Mouse (Mus musculus) embryonic fibroblast, embryonic 13.5 days (primary cell): ENCODE data around the gene Pi4kb. TPM values are rescaled to one million over a fixed set of nuclear protein-coding genes. Genes with fewer than 3 reads are reported as not detected.

Source experiments
- H3K27ac ChIP-seq: 2 replicates; pipeline ENCODE4 v1.5.1; 2012; ENCODE audit warnings: low read length, control low read depth, inconsistent platforms; ENCODE audit not compliant: insufficient read depth
- H3K4me1 ChIP-seq: 2 replicates; pipeline ENCODE4 v1.6.1; 2011; ENCODE audit warnings: low read length; ENCODE audit not compliant: control insufficient read depth, insufficient read depth
- H3K4me3 ChIP-seq: 2 replicates; pipeline ENCODE4 v1.5.1; 2011; ENCODE audit warnings: mild to moderate bottlenecking, control low read depth, low read length; ENCODE audit not compliant: insufficient read depth
- CTCF ChIP-seq: IDR thresholded peaks from 2 replicates; pipeline ENCODE4 v1.5.1; 2011; ENCODE audit warnings: mild to moderate bottlenecking, control low read depth, low read length, moderate library complexity, borderline replicate concordance; ENCODE audit not compliant: insufficient read depth
- POLR2A ChIP-seq: IDR thresholded peaks from 2 replicates; pipeline ENCODE4 v1.6.1; 2011; ENCODE audit warnings: low read depth, mild to moderate bottlenecking, control low read depth, low read length, moderate library complexity
- polyA plus RNA-seq: library from polyadenylated mRNA; stranded (reverse); fragments of >200 nt; gene quantifications from 2 replicates; pipeline ENCODE4 v1.2.4, GENCODE M21; 2011; ENCODE audit warnings: low read depth; ENCODE audit not compliant: missing spikeins, insufficient read length

The Pi4kb gene
- polyA plus RNA-seq, 1 experiment, result 35.9 TPM

GRCm38 (mm10) chr3:94964989-94965388 is 9.5 kb upstream of the Pi4kb start:
- H3K27ac ChIP-seq, result no peak overlapping the region
- H3K4me1 ChIP-seq, result no peaks in the 10 kb centered on the region
- TF ChIP-seq POLR2A, result no peak
- TF ChIP-seq CTCF, result no peak
- no peak overlapping the region for H3K4me3 ChIP-seq

GRCm38 (mm10) chr3:94965878-94966277 is 8.7 kb upstream of the Pi4kb start:
- no peak overlapping the region for H3K27ac ChIP-seq
- H3K4me1 ChIP-seq, result no peaks in the 10 kb centered on the region
- no peak overlapping the region for H3K4me3 ChIP-seq
- no peak for TF ChIP-seq CTCF
- TF ChIP-seq POLR2A, result no peak

- TF ChIP-seq CTCF (no peak), POLR2A (no peak)
- no peak overlapping the region for H3K4me3 ChIP-seq
- H3K27ac ChIP-seq, result no peak overlapping the region
- H3K4me1 ChIP-seq, result no peaks in the 10 kb centered on the region; the same call in 1 of the 2 replicates
Measured at GRCm38 (mm10) chr3:94972552-94972951, 2.0 kb upstream of the Pi4kb start.

GRCm38 (mm10) chr3:94973620-94974019 is 911 bp upstream of the Pi4kb start:
- H3K27ac ChIP-seq, result no peak overlapping the region
- no peaks in the 10 kb centered on the region; the same call in 1 of the 2 replicates for H3K4me1 ChIP-seq
- TF ChIP-seq POLR2A, result no peak
- no peak for TF ChIP-seq CTCF
- no peak overlapping the region for H3K4me3 ChIP-seq

- no peak for TF ChIP-seq CTCF
- no peak for TF ChIP-seq POLR2A
- no peaks in the 10 kb centered on the region; the same call in 1 of the 2 replicates for H3K4me1 ChIP-seq
- H3K27ac ChIP-seq, result no peak overlapping the region
- peak overlapping the region; percentile 59 for H3K4me3 ChIP-seq
Measured at GRCm38 (mm10) chr3:94974026-94974527, 454 bp upstream of the Pi4kb start.

- TF ChIP-seq CTCF (no peak), POLR2A (no peak)
- no peak overlapping the region for H3K27ac ChIP-seq
- H3K4me3 ChIP-seq, result no peak overlapping the region
- peaks cover 12% of the 10 kb centered on the region for H3K4me1 ChIP-seq
Measured at GRCm38 (mm10) chr3:94984312-94984711, 9.8 kb downstream of the Pi4kb start.

GRCm38 (mm10) chr3:94985513-94985912 is 11.0 kb downstream of the Pi4kb start:
- Histone ChIP-seq H3K4me1 (peaks cover 16% of the 10 kb centered on the region), H3K4me3 (no peak overlapping the region), H3K27ac (no peak overlapping the region)
- TF ChIP-seq POLR2A (no peak), CTCF (no peak)

- TF ChIP-seq CTCF (no peak), POLR2A (no peak)
- Histone ChIP-seq H3K27ac (peak overlapping the region; percentile 82), H3K4me3 (no peak overlapping the region), H3K4me1 (peaks cover 16% of the 10 kb centered on the region)
Measured at GRCm38 (mm10) chr3:94987578-94987977, 13.0 kb downstream of the Pi4kb start.

- TF ChIP-seq CTCF, result no peak
- no peak for TF ChIP-seq POLR2A
- Histone ChIP-seq H3K4me3 (no peak overlapping the region), H3K4me1 (peaks cover 16% of the 10 kb centered on the region), H3K27ac (peak overlapping the region; percentile 21; the same call in 1 of the 2 replicates)
Measured at GRCm38 (mm10) chr3:94989159-94989761, 14.7 kb downstream of the Pi4kb start.

GRCm38 (mm10) chr3:94996946-94997345 is 22.4 kb downstream of the Pi4kb start:
- Histone ChIP-seq H3K4me3 (no peak overlapping the region), H3K4me1 (no peaks in the 10 kb centered on the region), H3K27ac (no peak overlapping the region)
- TF ChIP-seq CTCF (no peak), POLR2A (no peak)
